Mouse (Mus musculus): ENCODE data around the gene Prtn3.

Gene Prtn3

GRCm38 (mm10) chr10:79927324-79928029, 53.2 kb downstream of the Prtn3 start:
- peak; percentile 61 to 84 for DNase-seq (ENCODE audit: low spot score in 2 of 2)

- peak in 1 of 2 experiments; percentile 58 for DNase-seq (ENCODE audit: low spot score in 2 of 2)
These were observed 53.9 kb downstream of the Prtn3 start for GRCm38 (mm10) chr10:79928030-79928694.

DNA sequence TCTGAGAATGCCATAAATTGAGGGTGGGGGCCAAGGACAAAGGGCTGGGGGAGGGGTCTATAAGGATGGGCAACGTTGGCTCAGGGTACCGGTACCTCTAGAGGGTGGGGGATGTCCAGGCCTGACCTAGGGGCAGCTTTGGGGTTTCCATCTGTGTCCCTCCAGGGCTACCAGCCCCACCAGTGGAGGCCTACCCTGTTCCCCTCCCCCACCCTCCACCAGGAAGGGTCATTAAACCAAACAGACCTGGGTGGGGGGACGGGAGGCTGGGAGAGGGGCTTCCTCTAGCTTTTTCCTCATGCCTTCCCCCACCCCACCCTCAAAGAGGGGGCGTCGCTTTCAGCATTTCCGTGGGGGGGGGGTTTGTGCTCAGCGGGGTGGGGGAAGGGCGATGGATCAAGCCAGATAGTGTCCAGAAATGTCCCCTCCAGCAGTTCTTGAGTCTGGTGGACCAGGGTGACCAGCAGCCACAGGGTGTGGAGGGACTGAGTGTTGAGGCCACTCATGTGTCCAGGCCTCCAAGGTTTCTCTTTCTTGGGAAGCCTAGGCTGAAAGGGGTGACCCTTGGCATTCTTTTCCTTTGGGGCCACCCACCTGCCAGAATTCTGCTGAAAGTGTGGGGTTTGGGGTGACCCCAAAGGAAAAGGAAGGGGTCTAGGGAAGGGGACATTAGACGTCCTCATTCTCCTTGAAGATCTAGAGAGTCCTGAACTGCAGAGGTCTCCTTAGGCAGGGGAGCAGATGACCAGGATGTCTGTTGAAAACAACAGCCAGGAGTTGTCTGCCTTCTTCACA, 54.8 kb downstream of the Prtn3 start:
- DNase-seq (ENCODE audit: low spot score in 2 of 2): no peak

DNA sequence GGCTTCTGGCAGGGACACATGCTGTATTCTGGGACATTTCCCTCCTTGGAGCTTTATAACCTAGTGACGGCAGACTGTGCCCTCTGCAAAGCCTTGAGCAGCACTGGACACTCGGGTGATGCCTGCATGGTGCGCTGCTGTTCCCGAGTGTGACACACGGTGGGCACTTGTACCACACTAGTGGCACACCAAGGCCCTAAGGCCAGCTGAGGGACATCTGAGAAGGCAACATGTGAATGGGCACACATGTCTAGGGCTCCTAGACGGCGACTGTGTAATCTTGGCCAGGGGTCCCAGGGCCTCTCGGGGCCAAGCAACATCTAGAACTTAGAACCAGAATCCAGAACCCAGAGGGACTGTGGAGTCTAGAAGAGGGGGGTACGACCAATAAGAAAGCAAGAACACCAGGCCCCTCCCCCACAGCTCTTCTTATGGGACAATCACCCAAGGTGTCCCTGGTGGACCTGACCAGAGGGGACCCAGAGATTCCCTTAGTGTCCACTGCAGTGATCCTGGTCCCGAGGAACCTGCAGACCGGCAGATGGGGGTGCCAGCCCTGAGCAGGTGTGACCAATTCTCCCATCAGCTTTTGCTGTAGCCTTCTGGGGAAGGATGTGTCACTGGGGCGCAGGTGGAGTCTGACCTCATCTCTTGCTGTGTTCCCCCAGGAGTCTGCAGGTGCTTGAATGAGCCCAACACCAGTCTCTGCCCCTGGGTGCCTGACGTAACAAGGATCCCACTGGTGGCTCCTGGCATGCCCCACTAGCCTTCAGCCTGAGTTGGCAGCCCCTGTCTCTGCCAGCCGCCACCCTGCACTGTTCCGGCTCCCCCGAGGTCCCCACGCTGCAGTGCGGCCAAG, 55.9 kb downstream of the Prtn3 start:
- no peak for DNase-seq (ENCODE audit: low spot score in 2 of 2)

DNA sequence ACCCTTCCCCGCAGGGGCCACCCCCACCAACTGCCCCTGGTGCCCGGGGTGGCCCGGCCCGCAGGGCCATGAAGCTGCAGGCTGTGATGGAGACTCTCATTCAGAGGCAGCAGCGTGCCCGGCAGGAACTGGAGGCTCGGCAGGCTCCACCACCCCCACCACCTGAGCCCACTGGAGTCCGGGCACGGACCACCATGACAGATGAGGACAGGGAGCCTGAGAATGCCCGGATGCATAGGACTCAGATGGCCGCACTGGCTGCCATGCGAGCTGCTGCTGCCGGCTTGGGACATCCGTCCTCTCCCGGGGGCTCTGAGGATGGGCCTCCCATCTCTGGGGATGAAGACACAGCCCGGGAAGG, 56.5 kb downstream of the Prtn3 start:
- no peak for DNase-seq (ENCODE audit: low spot score in 2 of 2)

DNA sequence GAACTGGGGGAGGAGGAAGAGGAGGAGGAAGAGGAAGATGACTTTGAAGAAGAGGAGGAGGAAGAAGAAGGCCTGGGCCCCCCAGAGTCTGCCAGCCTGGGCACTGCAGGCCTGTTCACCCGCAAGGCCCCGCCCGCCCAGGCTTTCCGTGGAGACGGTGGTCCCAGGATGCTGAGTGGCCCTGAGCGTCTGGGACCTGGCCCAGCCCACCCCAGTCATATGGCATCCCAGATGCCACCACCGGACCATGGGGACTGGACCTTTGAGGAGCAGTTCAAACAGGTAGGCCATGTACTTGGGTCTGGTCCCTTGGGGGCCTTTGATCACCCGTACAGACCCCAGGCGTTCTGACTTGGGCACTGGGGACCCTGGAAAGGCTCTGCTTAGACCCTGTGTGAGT, 57.5 kb downstream of the Prtn3 start:
- DNase-seq (ENCODE audit: low spot score in 2 of 2): no peak

DNA sequence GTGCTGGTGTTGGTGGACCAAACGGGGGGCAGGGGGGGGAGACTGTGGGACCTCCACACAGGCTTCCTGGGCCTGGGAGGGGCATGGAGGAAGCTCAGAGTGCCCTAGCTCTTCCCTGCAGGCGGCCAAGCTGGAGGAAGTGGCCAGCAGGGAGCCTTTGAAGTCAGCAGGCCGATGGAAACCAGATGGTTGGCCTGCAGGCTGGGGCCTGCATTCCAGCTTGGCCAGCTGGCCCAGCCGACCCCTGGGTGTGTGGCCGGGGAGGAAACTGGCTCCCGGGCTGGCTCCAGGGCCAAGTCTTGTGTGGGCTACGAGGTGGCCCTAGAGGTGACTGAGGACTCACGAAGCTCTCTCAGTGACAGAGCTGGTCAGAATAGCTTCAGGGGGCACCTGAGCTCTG, 58.5 kb downstream of the Prtn3 start:
- no peak for DNase-seq (ENCODE audit: low spot score in 2 of 2)

Data from spleen, postnatal 4 days (tissue).